Mouse (Mus musculus) gastrocnemius, adult 8-10 months (tissue): ENCODE measurements around the gene Dnajb6. TPM values are rescaled to one million over a fixed set of nuclear protein-coding genes. Genes with fewer than 3 reads are reported as not detected.
A peak's percentile ranks its signal among the peaks of the same experiment; 100 is the strongest.
"Not testable (repeated sequence)": the region's sequence is repeated elsewhere in the genome, so short reads cannot be mapped to it uniquely, and the experiment has no call there.

Experiments
- DNase-seq, 2 experiments: peaks; one replicate each; pipeline ENCODE4 v3.0.0; 2022; ENCODE audit warnings: low spot score in 2 of 2
- total RNA-seq, 4 experiments: library from RNA; stranded (reverse); gene quantifications; 2 replicates each; pipeline ENCODE4 v1.2.4; 2022

The Dnajb6 gene
- total RNA-seq = 10 to 100 TPM; 79.7 to 88.2 (median 83.7) TPM

DNA sequence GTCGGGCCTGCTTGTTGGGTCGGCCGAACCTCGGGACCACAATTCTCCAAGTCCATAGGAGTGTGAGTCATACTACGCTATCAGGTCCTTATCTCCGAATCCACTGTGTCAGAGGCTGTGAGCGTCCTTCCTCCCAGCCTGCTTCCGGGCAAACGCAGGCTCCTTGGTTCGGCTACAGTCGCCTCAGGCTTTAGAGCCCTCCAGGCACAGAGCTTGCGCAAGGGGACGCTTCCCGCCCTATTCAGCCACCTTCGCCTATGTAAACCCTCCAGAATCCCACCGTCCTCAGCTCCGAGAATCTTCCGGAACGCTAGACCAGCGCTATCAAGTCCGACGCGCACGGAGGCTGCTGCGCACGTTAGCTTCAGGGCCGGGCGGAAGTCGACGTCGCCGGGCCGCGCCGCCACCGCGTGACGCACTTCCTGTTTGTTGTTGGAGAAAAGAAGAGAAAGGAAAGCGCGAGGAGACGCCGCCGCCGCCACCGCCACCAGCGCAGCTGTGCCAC lies at the start of gene Dnajb6, which contains the start of gene Gm5129:
Gene Dnajb6, plus strand, starts transcription at position 132 of the 505 bp plus-strand sequence.
Gene Gm5129, minus strand, starts transcription at position 380 of the 505 bp plus-strand sequence.
- peak; percentile 92 to 95 for DNase-seq

DNA sequence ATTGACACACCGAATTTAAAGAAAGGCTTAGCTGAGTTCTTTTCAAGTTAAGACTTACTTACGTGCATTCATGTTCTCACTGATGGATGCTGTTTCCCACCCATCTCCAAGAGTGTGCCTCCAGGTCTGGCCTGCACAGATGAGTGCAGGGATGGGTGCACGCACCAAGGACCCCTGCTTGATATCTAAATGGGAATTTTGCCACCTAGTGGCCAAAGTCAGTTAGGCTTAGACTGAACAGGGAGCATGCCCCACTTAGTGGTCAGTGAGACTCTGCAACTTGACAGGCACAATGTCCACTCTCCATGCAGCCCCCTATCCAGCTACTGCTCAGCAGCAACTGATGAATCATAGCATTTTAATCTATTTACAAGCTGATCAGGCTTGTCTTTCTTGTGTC lies 47.8 kb upstream of the Dnajb6 start:
- DNase-seq = no peak

DNA sequence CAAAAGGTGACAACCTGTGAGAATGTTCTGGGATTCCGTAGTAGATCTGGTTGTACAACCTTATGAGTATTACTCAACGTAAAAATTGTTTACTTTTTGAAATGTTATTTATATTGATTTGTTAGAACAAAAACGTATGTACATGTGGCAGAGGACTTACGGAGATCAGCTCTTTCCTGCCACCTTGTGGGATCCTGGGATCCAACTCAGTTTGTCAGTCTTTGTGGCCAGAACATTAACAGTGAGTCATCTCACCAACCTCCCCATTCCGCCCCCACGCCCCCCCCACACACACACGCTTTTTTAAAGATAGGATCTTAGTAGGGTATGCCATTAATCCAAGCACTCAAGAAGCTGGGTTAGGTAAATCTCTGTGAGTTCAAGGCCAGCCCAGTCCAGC lies 47.1 kb upstream of the Dnajb6 start:
- DNase-seq = no peak

DNA sequence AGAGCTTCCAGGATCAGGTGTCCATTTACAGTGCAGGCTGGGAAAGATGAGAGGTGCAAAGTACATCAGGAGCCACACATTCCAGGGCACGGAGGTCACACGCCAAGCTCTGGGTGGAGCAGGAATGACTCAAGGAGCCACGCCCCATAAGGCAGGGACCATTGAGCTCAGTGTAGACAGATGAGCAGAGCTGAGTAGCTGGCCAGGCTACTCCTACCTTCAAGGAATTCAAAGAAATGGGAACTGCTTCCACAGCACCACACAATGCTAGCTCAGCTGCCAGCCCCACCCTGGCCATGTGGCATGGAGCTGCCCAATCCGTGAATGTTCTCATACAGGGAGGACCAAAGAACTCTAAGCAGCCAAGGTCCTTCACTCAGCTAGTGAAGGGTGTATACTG lies 37.0 kb upstream of the Dnajb6 start:
- DNase-seq = no peak

DNA sequence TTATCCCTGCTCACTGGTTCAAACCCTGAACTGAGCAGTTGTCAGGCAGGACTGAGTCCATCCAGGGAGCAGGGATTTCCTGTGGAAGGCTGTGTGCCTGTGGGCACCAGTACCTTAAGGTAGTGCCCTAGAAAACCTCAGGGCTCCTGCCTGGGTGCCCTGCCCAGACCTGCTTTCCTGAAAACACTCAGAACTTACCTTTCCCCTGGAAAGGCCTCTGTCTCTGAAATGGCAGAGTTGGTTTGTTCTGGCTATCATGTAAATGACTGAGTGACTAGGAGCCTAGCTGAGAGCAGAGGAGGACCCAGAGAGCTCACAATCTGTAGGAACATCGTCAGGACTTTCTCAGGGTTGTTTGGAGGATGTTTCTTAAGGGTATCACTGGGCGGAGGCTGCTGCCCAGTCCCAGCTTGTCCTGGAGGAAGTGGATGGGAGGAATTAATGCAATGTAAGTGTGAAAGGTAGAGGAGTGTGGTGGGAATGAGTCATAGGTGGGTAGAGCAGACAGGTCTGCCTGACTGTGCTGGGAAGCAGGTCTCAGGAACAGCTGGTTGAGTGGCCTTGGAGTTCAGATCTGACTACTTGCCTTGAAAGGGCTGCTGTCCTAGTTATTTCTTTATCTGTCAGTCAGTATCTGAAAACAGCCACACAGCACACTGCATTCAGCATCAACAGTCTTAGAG lies 35.8 kb upstream of the Dnajb6 start:
- DNase-seq = no peak

DNA sequence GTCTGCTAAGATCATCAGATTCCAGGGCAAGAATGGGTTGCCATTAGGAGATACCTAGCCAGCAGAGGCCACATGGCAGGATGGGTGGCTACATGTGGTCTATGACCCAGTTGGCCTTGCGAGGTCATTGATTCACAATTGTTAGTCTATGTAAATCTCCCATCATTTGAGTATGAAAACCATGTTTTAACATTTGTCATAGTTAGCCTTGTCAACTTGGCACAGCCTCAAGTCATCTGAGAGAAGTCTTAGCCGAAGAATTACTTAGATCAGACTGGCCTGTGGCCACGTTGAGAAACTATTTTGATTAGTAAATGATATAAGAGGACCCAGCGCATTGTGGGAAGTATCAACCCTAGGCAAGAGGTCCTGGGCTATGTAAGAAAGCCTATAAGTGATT lies 28.2 kb upstream of the Dnajb6 start:
- DNase-seq = no peak

DNA sequence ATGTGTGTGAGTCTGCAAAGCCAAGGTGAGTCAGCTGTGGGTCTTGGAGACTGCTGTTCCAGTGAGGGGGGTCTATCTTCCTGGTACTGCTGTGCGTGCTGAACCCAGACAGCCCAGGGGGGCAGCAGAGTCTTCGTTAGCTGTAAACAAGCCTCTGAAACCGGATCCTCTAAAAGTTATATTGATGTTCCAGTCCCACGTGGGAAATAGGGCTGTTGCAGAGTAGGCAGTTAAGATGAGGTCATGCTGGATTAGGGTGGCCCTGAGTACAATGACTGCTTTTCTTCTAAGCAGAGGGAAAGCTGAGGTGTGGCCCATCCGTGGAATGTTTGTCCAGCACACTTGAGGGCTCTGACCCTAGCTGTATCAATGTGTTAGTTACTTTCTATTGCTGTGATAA lies 27.2 kb upstream of the Dnajb6 start:
- no peak for DNase-seq

DNA sequence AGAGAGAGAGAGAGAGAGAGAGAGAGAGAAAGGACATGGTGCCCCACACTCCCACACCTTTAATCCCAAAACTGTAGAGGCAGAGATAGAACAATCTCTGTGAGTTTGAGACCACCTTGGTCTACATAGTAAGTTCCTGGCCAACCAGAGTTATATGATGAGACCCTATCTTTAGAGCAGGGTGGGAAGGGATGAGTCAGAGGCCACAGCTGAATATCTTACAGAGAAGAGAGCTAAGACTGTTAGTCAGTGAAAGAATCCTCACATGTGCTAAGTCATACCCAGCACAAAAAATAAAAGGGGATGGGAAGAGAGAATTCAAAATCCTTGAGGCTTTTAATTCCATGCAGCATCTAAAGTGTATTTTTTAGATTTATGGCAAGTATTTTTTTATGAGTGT lies 23.9 kb upstream of the Dnajb6 start:
- DNase-seq = no peak

DNA sequence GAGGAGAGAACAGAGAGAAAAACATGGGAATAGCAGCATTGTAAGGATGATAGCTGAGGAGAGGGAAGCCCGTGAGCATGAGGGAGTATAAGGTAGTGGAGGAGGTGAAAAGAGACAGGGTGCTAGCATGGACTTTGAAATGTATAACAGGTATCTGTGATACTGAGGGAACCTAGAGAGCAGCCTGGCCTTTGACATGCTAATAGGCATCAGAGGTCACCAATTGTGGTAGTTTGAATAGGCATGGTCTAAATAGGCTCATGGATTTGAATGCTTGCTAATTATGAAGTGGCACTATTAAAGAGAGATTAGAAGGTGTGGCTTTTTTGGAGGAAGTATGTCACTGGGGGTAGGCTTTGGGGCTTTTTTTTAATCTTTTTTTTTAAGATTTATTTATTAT lies 22.6 kb upstream of the Dnajb6 start:
- DNase-seq = no peak

DNA sequence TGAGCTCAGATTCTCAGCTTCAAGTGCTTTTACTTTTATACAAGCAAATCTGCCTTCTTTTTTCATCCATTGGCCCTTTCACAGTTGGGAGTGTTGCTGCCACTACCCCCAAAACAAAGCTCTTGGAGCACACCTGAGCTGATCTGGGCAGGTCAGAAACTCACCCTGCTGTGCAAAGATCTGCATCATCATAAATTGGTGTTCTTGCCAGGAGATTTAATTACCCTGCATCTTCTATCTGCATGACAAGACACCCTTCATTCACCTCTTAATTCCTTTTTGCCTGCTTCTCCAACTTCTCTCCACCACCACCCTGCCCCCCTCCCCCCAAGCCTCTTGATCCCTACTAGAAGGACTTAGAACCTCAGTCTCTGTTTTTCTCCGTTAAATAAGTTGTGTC lies 14.3 kb upstream of the Dnajb6 start:
- no peak for DNase-seq

DNA sequence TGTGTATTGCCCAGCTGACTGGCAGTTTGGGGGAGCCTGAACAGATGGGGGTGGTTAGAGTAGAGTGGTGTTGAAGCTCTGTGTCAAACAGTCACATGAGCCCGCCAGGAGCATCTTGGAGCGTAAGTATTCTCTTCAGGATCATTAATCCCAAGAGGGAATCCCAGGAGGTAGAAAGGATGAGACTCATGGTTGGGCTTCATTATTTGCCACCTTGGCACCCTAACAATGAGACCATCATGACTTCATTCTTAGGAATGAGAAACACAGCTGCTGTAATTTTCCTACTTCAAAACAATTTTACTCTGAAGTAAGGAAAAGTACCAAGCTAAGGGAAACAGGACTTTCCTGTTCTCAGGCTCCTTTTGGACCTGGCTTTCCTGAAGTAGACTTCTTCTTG lies 10.1 kb upstream of the Dnajb6 start:
- DNase-seq = no peak

DNA sequence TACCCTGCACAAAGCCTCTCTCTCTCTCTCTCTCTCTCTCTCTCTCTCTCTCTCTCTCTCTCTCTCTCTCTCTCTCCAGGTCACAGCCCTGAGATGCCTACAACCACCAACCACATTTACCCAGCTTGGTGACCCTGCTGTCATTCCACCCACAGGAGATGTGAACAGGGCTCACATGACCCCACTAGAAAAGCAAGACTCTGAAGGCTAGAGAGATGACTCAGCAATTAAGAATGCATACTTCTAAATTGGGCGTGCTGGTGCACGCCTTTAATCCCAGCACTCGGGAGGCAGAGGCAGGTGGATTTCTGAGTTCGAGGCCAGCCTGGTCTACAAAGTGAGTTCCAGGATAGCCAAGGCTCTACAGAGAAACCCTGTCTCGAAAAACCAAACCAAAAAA lies 9.4 kb upstream of the Dnajb6 start:
- DNase-seq = not testable (repeated sequence)

DNA sequence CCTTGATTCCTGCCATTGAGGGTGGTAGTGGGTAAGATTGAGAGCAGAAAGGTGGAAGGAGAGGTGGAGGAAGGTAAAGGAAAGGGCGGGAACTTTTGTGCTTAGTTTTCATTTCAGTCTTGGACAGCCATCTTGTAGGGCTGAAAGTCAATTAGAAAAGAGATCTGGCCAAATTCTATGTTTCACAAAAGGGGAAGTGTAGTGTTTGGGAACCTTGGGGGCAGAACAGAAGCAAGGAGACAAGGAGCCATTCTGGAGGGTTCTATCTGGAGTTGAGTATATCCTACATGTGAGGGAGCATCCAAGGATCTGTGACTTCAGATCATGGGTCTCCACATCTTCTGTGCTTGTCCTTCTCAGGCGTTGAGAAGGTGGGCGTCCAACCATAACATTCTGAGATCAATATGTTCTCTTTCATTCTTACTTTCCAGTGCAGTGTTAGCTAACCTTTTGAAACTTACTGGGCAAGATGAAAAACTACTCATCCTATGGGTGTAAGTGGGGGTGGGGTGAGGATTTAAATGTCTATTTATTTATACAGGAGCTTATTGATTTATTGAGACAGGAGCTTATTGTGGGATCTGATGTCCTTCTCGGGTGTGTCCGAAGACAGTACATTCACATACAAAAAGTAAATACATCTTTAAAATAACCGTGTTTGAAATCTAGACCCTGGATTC lies 517 bp upstream of the Dnajb6 start:
- DNase-seq = no peak

DNA sequence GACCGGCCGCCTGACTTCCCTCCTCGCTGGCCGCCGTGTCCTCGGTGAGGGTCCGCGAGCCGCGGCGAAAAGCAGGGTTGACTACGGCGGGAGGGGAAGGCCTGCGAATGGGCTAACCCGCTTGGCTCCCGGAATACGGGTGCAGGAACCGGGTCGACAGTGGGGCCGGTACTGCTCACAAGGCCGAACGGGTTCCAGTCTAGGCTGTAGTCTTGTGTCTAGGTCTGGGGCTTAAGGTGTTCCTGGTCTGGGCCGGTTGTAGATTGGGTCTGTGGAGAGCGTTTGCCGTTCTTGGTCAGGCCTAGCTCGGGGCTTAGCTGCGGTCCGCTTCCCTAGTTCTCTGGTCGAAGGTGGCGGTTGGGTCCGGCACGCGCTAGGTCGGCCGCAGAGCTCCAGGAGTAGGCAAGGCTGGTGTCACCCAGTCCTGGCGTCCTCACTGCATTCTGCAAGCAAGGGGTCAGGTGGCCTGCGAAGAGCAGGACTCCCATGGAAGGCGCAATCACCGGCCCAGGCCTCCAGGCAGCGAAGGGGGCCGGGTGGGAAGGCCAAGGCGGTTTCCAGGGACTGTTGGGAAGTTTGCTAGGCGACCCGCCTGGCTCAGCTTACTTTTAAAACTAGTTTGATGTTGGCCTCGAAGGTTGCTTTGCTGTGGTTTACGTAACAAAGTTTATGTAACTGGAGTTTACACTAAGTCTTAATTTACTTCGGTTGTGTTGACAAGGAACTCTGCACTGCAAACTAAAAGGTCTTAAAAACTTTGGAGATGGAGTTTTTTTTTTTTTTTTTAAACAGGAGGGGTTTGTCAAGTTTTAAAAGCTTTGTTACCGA lies 799 bp downstream of the Dnajb6 start:
- peak; percentile 57 to 72 for DNase-seq

DNA sequence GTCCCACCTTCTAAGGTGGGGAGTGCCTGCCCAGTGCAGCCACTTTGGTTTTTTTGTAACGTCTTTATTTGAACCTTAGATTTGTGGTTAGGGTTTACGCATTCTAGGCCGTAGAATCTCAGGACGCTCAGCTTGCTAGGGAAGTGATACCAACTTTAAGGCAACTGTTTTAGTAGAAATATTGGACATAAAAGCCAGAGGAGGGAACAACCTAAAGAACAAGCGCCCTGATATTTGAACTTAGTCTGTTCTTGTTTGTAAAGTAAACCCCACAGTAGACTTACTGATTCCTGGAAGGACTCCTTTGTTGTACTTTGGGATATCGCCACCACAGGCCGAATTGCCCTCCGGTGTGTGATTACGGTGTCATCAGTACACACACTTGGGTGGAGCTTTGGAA lies 1.5 kb downstream of the Dnajb6 start:
- DNase-seq = no peak

DNA sequence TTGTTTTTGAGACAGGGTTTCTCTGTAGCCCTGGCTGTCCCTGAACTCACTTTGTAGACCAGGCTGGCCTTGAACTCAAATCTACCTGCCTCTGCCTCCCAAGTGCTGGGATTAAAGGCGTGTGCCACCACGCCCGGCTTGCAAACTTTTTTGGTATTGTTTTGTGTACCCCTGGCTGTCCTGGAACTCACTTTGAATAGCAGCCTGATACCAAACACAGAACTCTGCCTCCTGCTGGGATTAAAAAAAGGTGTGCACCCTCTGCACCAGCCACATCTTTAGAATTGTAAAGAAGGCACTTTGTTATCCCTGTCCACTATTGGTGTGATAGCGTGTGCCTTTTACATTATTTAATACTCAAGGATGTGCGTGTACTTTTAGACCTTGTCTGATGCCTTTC lies 2.0 kb downstream of the Dnajb6 start:
- no peak for DNase-seq

DNA sequence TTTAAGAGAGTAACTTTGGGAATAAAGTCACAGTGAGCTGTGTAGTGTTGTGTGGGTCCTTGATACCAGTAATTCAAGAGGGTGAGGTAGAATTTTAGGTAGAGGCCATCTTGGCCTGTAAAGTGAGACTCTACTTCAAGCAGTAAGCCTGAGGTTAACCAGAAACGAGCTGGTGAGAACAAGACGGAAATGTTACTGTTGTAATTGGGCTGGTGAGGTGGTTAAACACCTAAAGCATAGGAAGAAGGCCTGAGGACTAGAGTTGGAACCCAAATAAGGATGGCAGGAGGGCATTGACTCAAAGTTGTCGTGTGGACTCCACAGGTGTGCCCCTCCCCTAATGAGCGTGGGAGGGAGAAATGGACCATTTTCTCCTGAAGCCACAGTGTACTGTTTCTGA lies 2.6 kb downstream of the Dnajb6 start:
- DNase-seq = no peak

DNA sequence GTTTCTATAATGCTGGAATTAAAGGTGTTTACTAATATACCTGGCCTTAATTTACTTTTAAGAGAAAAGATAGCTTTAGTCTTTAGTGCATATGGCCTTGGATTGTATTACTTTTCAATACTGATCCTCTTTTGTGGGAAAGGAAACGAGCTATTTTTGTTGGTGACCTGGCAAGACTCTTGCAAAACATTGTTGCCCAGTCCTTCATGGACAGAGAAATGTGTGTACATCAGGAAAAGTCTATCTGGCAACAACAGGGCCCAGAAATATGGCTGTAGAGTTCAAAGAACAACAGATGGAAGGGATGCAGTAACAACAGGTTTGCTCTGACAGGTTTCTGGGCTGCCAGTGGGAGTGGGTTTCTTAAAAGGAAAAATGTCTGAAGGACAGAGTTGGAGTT lies 5.2 kb downstream of the Dnajb6 start:
- DNase-seq = no peak

DNA sequence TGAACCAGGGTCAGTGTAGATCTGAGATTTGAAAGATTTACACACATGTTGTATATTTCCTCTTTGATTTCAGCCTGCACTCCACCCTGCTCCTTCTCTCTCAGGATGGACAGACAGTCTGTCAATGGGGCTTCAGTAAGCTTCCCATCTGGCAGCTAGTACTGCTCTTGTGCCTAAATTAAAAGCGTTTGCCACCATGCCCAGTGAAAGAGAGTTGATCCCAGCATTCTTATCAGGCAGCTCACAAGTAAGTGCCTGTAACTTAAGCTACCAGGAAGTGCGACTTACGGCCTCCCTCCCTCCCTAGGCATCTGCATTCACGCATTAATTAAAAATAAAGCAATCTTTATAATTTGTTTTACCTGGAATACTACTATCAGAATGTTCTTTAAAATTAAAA lies 5.6 kb downstream of the Dnajb6 start:
- no peak for DNase-seq

DNA sequence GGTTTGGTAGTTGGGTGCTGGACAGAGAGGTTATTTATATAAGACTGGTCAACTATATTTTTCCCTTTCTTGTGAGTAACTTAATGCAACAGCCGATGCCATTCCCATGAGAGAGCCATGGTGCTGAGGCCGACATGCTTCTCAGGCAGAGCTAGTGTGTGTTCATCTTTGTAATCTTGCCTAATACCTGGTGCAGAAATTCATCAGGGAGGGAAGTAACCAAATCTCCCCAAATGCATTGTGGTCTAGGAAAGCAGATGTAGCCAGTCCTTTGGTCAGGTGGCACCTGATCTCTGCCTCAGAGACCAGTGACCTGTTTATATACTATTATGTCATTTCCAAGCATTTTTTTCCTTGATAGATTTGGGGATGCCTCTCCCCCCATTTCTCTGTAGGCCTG lies 12.2 kb downstream of the Dnajb6 start:
- no peak for DNase-seq

DNA sequence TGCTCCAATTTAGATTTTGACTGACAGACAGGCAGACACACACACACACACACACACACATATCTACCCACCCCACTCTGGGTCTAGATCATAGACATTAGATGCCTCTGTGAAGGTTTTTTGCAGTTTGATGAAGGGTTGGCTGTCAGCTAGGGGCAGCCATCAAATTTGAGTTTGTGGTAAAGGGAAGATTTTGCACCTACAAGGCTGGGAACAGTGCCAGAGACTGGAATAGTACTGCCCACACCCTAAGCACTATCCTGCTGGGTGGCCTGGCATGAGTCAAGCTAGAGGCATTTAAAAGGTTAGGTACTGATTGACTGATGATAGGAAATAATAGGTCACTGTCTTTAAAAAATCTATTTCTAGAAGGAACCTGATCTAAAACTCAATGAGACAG lies 15.8 kb downstream of the Dnajb6 start:
- peak in 1 of 2 experiments; percentile 16 for DNase-seq

DNA sequence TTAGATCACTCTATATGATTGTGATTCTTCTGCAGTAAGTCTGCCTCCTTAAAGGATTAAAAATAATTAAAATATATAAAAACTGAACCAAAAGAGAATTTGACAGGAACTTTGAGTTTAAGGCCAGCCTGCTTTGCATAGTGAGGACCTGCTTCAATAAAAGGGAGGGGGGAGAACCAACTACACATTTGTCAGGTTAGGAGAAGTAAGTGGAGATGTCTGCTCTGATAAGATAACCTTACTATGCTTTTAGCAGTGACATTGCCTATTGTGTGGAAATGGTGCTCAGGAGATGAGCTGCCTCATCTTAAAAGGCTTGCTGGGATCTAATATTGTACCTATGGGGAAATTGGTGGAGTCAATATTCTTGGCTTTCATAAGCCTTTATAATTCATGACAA lies 17.4 kb downstream of the Dnajb6 start:
- DNase-seq = no peak
